Mouse (Mus musculus) forebrain, embryonic 14.5 days (tissue): ENCODE data around the gene Trnau1ap. TPM values are rescaled to one million over a fixed set of nuclear protein-coding genes. Genes with fewer than 3 reads are reported as not detected.

Experiments
- ATAC-seq: fragments of 200-750 bp; cut with Nextera tagmentation; 2 replicates; pipeline ENCODE4 v1.8.0; 2017; ENCODE audit warnings: mild to moderate bottlenecking, moderate library complexity
- DNase-seq: peaks from one replicate; pipeline ENCODE4 v3.0.0-alpha.2; 2015; ENCODE audit warnings: low spot score
- H3K27ac ChIP-seq: fragments of 300-500 bp; sonication (generic); 2 replicates; pipeline ENCODE4 v1.5.1; 2014; ENCODE audit warnings: low read depth, mild to moderate bottlenecking, control low read depth, low read length, moderate library complexity
- H3K27me3 ChIP-seq: fragments of 300-500 bp; sonication (generic); replicated peaks from 2 replicates; pipeline ENCODE4 v1.6.1; 2014; ENCODE audit warnings: low read length, control low read depth, mixed read lengths; ENCODE audit not compliant: control insufficient read depth, insufficient read depth
- H3K36me3 ChIP-seq: fragments of 300-500 bp; sonication (generic); 2 replicates; pipeline ENCODE4 v1.6.1; 2014; ENCODE audit warnings: low read length, control low read depth; ENCODE audit not compliant: control insufficient read depth, insufficient read depth
- H3K4me1 ChIP-seq: fragments of 300-500 bp; sonication (generic); 2 replicates; pipeline ENCODE4 v1.6.1; 2014; ENCODE audit warnings: antibody characterized with exemption, low read length, control low read depth; ENCODE audit not compliant: control insufficient read depth, insufficient read depth
- H3K4me2 ChIP-seq: fragments of 300-500 bp; sonication (generic); 2 replicates; pipeline ENCODE4 v1.6.1; 2014; ENCODE audit warnings: mild to moderate bottlenecking, control low read depth, low read length
- H3K4me3 ChIP-seq: fragments of 300-500 bp; sonication (generic); 2 replicates; pipeline ENCODE4 v1.5.1; 2014; ENCODE audit warnings: low read depth, low read length, control low read depth
- H3K9ac ChIP-seq: fragments of 300-500 bp; sonication (generic); 2 replicates; pipeline ENCODE4 v1.6.1; 2014; ENCODE audit warnings: mild to moderate bottlenecking, low read length, control low read depth, moderate library complexity
- H3K9me3 ChIP-seq: fragments of 300-500 bp; sonication (generic); replicated peaks from 2 replicates; pipeline ENCODE4 v1.6.1; 2016; ENCODE audit warnings: low read length, control low read depth, mixed read lengths; ENCODE audit not compliant: control insufficient read depth
- WGBS: fragments of 180-500 bp; shearing (Covaris S2); extraction: QIAGEN DNeasy Blood & Tissue Kit; methylation state at CpG from one replicate; pipeline ENCODE4 v1.1.7; 2014; 5-methylcytosine and 5-hydroxymethylcytosine counted together
- polyA plus RNA-seq: library from polyadenylated mRNA; unstranded; fragments of >200 nt; fragmentation: Nextera tagmentation; extraction: Ambion mirVana; gene quantifications from 2 replicates; pipeline ENCODE4 v1.2.1, GENCODE M21; 2014

Gene Trnau1ap
- polyA plus RNA-seq, 1 experiment from 2014 or later, result 97.9 TPM

GRCm38 (mm10) chr4:132346661-132347060, 17.3 kb upstream of the Trnau1ap start:
- Histone ChIP-seq H3K4me1 (peaks cover 10% of the 10 kb centered on the region; the same call in 1 of the 2 replicates), H3K9me3 (no peaks in the 10 kb centered on the region), H3K36me3 (peaks cover 6% of the 10 kb centered on the region; the same call in 1 of the 2 replicates), H3K4me3 (no peak overlapping the region), H3K9ac (no peak overlapping the region), H3K4me2 (no peak overlapping the region), H3K27ac (no peak overlapping the region), H3K27me3 (no peaks in the 10 kb centered on the region)
- DNase-seq, result no peak
- no peak for ATAC-seq
- 65% methylated on average over 3 of the region's 3 CpGs for WGBS

- no peak overlapping the region for H3K9ac ChIP-seq
- H3K4me2 ChIP-seq, result no peak overlapping the region
- H3K4me3 ChIP-seq, result no peak overlapping the region
- no peaks in the 10 kb centered on the region for H3K27me3 ChIP-seq
- ATAC-seq (no peak), DNase-seq (no peak)
- no peak overlapping the region for H3K27ac ChIP-seq
- peaks cover 10% of the 10 kb centered on the region; the same call in 1 of the 2 replicates for H3K4me1 ChIP-seq
- H3K36me3 ChIP-seq, result peaks cover 5% of the 10 kb centered on the region; the same call in 1 of the 2 replicates
- no peaks in the 10 kb centered on the region for H3K9me3 ChIP-seq
- WGBS, result 89% methylated on average over 4 of the region's 4 CpGs
Measured at GRCm38 (mm10) chr4:132346261-132346660, 16.9 kb upstream of the Trnau1ap start.

- Histone ChIP-seq H3K9me3 (no peaks in the 10 kb centered on the region), H3K4me2 (peak overlapping the region; percentile 93), H3K4me3 (peak overlapping the region; percentile 78), H3K4me1 (peaks cover 10% of the 10 kb centered on the region; the same call in 1 of the 2 replicates), H3K9ac (no peak overlapping the region; the same call in none of the 2 replicates), H3K27me3 (no peaks in the 10 kb centered on the region), H3K27ac (no peak overlapping the region), H3K36me3 (peaks cover 1% of the 10 kb centered on the region; the same call in 1 of the 2 replicates)
- 42% methylated on average over 5 of the region's 5 CpGs for WGBS
- ATAC-seq (peak; percentile 44), DNase-seq (no peak)
Measured at GRCm38 (mm10) chr4:132345843-132346212, 16.5 kb upstream of the Trnau1ap start.

GRCm38 (mm10) chr4:132345135-132345842, 16.0 kb upstream of the Trnau1ap start:
- DNase-seq, result peak; percentile 90
- Histone ChIP-seq H3K4me1 (peaks cover 10% of the 10 kb centered on the region; the same call in 1 of the 2 replicates), H3K27ac (peak overlapping the region; percentile 52), H3K4me2 (peak overlapping the region; percentile 93), H3K36me3 (no peaks in the 10 kb centered on the region), H3K9ac (peak overlapping the region; percentile 80), H3K27me3 (no peaks in the 10 kb centered on the region), H3K9me3 (no peaks in the 10 kb centered on the region), H3K4me3 (peak overlapping the region; percentile 78)
- WGBS, result under 1% methylated on average over 83 of the region's 83 CpGs
- ATAC-seq, result peak; percentile 92

- peak overlapping the region; percentile 80 for H3K9ac ChIP-seq
- H3K4me3 ChIP-seq, result peak overlapping the region; percentile 78
- H3K4me2 ChIP-seq, result peak overlapping the region; percentile 93
- 0 out of 2 replicates have a peak, but pooled peaks have one; percentile 11 for ATAC-seq
- no peaks in the 10 kb centered on the region for H3K27me3 ChIP-seq
- no peak for DNase-seq
- no peak overlapping the region for H3K27ac ChIP-seq
- H3K9me3 ChIP-seq, result no peaks in the 10 kb centered on the region
- peaks cover 10% of the 10 kb centered on the region; the same call in 1 of the 2 replicates for H3K4me1 ChIP-seq
- H3K36me3 ChIP-seq, result 0 out of 2 replicates have a peak, but pooled peaks cover under 1% of the 10 kb centered on the region
- WGBS, result 7% methylated on average over 13 of the region's 13 CpGs
Measured at GRCm38 (mm10) chr4:132344403-132345134, 15.2 kb upstream of the Trnau1ap start.

- H3K9me3 ChIP-seq, result no peaks in the 10 kb centered on the region
- WGBS, result 90% methylated on average over 3 of the region's 3 CpGs
- DNase-seq (no peak), ATAC-seq (no peak)
- peaks cover 10% of the 10 kb centered on the region; the same call in 1 of the 2 replicates for H3K4me1 ChIP-seq
- H3K27me3 ChIP-seq, result no peaks in the 10 kb centered on the region
- H3K27ac ChIP-seq, result no peak overlapping the region
- no peak overlapping the region for H3K9ac ChIP-seq
- peaks cover 29% of the 10 kb centered on the region for H3K36me3 ChIP-seq
- no peak overlapping the region for H3K4me2 ChIP-seq
- no peak overlapping the region for H3K4me3 ChIP-seq
Measured at GRCm38 (mm10) chr4:132341451-132341850, 12.1 kb upstream of the Trnau1ap start.

- H3K4me2 ChIP-seq, result no peak overlapping the region
- H3K27me3 ChIP-seq, result no peaks in the 10 kb centered on the region
- no peaks in the 10 kb centered on the region for H3K9me3 ChIP-seq
- no peak for DNase-seq
- WGBS, result 95% methylated on average over 13 of the region's 13 CpGs
- no peak overlapping the region for H3K27ac ChIP-seq
- no peak for ATAC-seq
- H3K9ac ChIP-seq, result no peak overlapping the region
- no peaks in the 10 kb centered on the region for H3K4me1 ChIP-seq
- no peak overlapping the region for H3K4me3 ChIP-seq
- H3K36me3 ChIP-seq, result peaks cover 50% of the 10 kb centered on the region
Measured at GRCm38 (mm10) chr4:132338943-132339342, 9.6 kb upstream of the Trnau1ap start.

- Histone ChIP-seq H3K27me3 (no peaks in the 10 kb centered on the region), H3K4me3 (no peak overlapping the region), H3K9ac (no peak overlapping the region), H3K4me1 (peaks cover 10% of the 10 kb centered on the region), H3K27ac (no peak overlapping the region), H3K9me3 (no peaks in the 10 kb centered on the region), H3K36me3 (peaks cover 54% of the 10 kb centered on the region), H3K4me2 (no peak overlapping the region)
- 86% methylated on average over 6 of the region's 6 CpGs for WGBS
- DNase-seq, result no peak
- no peak for ATAC-seq
Measured at GRCm38 (mm10) chr4:132332880-132333279, 3.5 kb upstream of the Trnau1ap start.
